Mouse (Mus musculus) liver, embryonic 14.5 days (tissue): ENCODE data around the gene BC016579. TPM values are rescaled to one million over a fixed set of nuclear protein-coding genes. Genes with fewer than 3 reads are reported as not detected.

ENCODE experiments used
- ATAC-seq: fragments of 200-750 bp; cut with Nextera tagmentation; 2 replicates; pipeline ENCODE4 v1.8.0; 2017; ENCODE audit warnings: moderate number of reproducible peaks, mild to moderate bottlenecking, moderate library complexity; ENCODE audit not compliant: insufficient read depth
- DNase-seq, 3 experiments: peaks; one replicate each; pipeline ENCODE4 v3.0.0-alpha.2; 2012 to 2013; ENCODE audit warnings: low read depth in 3 of 3, low spot score in 3 of 3
- H3K27ac ChIP-seq: fragments of 300-500 bp; sonication (generic); 2 replicates; pipeline ENCODE4 v1.5.1; 2014; ENCODE audit warnings: moderate library complexity, mild to moderate bottlenecking, control low read depth, inconsistent platforms
- H3K27me3 ChIP-seq: fragments of 300-500 bp; sonication (generic); 2 replicates; pipeline ENCODE4 v1.6.1; 2014; ENCODE audit warnings: mild to moderate bottlenecking, low read length, moderate library complexity; ENCODE audit not compliant: control insufficient read depth, insufficient read depth
- H3K36me3 ChIP-seq: fragments of 300-500 bp; sonication (generic); replicated peaks from 2 replicates; pipeline ENCODE4 v1.6.1; 2014; ENCODE audit warnings: low read depth; ENCODE audit not compliant: control insufficient read depth, insufficient read depth
- H3K4me1 ChIP-seq, 2 experiments: fragments of 200-500 bp in 1 of 2; fragments of 300-500 bp in 1 of 2; sonication (generic) in 1 of 2; replicated peaks; 2 replicates each; pipeline ENCODE4 v1.6.1; 2012 to 2014; ENCODE audit warnings: antibody characterized with exemption in 1 of 2, inconsistent platforms in 1 of 2, low read length in 1 of 2; ENCODE audit not compliant: control insufficient read depth in 2 of 2, insufficient read depth in 2 of 2
- H3K4me2 ChIP-seq: fragments of 300-500 bp; sonication (generic); 2 replicates; pipeline ENCODE4 v1.6.1; 2014; ENCODE audit warnings: low read depth, mild to moderate bottlenecking, control low read depth, moderate library complexity
- H3K4me3 ChIP-seq, 2 experiments: fragments of 200-500 bp in 1 of 2; fragments of 300-500 bp in 1 of 2; sonication (generic) in 1 of 2; 2 replicates each; pipeline ENCODE4 v1.5.1; 2012 to 2014; ENCODE audit warnings: low read depth in 2 of 2, low read length in 2 of 2, mild to moderate bottlenecking in 2 of 2, control low read depth in 1 of 2, inconsistent platforms in 1 of 2, moderate library complexity in 1 of 2; ENCODE audit not compliant: insufficient read depth in 1 of 2
- H3K9ac ChIP-seq: fragments of 300-500 bp; sonication (generic); replicated peaks from 2 replicates; pipeline ENCODE4 v1.6.1; 2014; ENCODE audit warnings: mild to moderate bottlenecking, control low read depth, moderate library complexity
- H3K9me3 ChIP-seq: fragments of 300-500 bp; sonication (generic); 2 replicates; pipeline ENCODE4 v1.6.1; 2016; ENCODE audit warnings: low read length, mixed read lengths; ENCODE audit not compliant: control insufficient read depth
- CTCF ChIP-seq: IDR thresholded peaks from 2 replicates; pipeline ENCODE4 v1.5.1; 2016; ENCODE audit warnings: antibody characterized with exemption, low read depth, control low read depth
- EP300 ChIP-seq: IDR thresholded peaks from 2 replicates; pipeline ENCODE4 v1.6.1; 2016; ENCODE audit warnings: antibody characterized with exemption, low read depth
- WGBS: fragments of 180-500 bp; shearing (Covaris S2); extraction: QIAGEN DNeasy Blood & Tissue Kit; methylation state at CpG from one replicate; pipeline ENCODE4 v1.1.7; 2014; ENCODE audit not compliant: insufficient replicate concordance; 5-methylcytosine and 5-hydroxymethylcytosine counted together
- polyA plus RNA-seq, 2 experiments: library from polyadenylated mRNA; depleted of rRNA in 1 of 2; stranded (reverse) in 1 of 2; unstranded in 1 of 2; fragments of >200 nt; fragmentation: Nextera tagmentation in 1 of 2; extraction: Ambion mirVana in 1 of 2; gene quantifications; 2 replicates each; pipeline versions ENCODE4 v1.2.1 to v1.2.3; 2012 to 2014

BC016579 gene
- polyA plus RNA-seq, 2 experiments, result 0.20 to 0.23 TPM

GRCm38 (mm10) chr16:45644380-45644779, 9.5 kb downstream of the BC016579 start:
- Histone ChIP-seq H3K9me3 (no peaks in the 10 kb centered on the region), H3K27me3 (no peaks in the 10 kb centered on the region), H3K27ac (no peak overlapping the region), H3K4me3 (no peak overlapping the region), H3K9ac (no peak overlapping the region), H3K36me3 (no peaks in the 10 kb centered on the region), H3K4me2 (no peak overlapping the region), H3K4me1 (no peaks in the 10 kb centered on the region; a peak in 1 of 4 replicates)
- no peak for DNase-seq
- no peak for TF ChIP-seq CTCF
- no peak for TF ChIP-seq EP300
- ATAC-seq, result 0 out of 2 replicates have a peak, but pooled peaks have one; percentile 48
- 26% methylated on average over 6 of the region's 6 CpGs for WGBS

- WGBS, result 54% methylated on average over 3 of the region's 3 CpGs
- DNase-seq (no peak), ATAC-seq (no peak)
- no peaks in the 10 kb centered on the region for H3K36me3 ChIP-seq
- no peaks in the 10 kb centered on the region; a peak in 1 of 4 replicates for H3K4me1 ChIP-seq
- H3K9me3 ChIP-seq, result no peaks in the 10 kb centered on the region
- no peaks in the 10 kb centered on the region for H3K27me3 ChIP-seq
- H3K4me3 ChIP-seq, result no peak overlapping the region
- H3K27ac ChIP-seq, result no peak overlapping the region
- no peak overlapping the region for H3K9ac ChIP-seq
- no peak for TF ChIP-seq EP300
- TF ChIP-seq CTCF, result no peak
- no peak overlapping the region for H3K4me2 ChIP-seq
Observed at GRCm38 (mm10) chr16:45643944-45644343, 9.9 kb downstream of the BC016579 start.

- no peak for DNase-seq
- no peak for TF ChIP-seq CTCF
- TF ChIP-seq EP300, result no peak
- Histone ChIP-seq H3K4me2 (no peak overlapping the region), H3K9me3 (no peaks in the 10 kb centered on the region), H3K4me3 (no peak overlapping the region), H3K27me3 (no peaks in the 10 kb centered on the region), H3K9ac (no peak overlapping the region), H3K36me3 (no peaks in the 10 kb centered on the region), H3K27ac (no peak overlapping the region), H3K4me1 (no peaks in the 10 kb centered on the region; a peak in 1 of 4 replicates)
- 54% methylated on average over 3 of the region's 3 CpGs for WGBS
- ATAC-seq, result no peak
Observed at GRCm38 (mm10) chr16:45641301-45641700, 12.6 kb downstream of the BC016579 start.

DNA sequence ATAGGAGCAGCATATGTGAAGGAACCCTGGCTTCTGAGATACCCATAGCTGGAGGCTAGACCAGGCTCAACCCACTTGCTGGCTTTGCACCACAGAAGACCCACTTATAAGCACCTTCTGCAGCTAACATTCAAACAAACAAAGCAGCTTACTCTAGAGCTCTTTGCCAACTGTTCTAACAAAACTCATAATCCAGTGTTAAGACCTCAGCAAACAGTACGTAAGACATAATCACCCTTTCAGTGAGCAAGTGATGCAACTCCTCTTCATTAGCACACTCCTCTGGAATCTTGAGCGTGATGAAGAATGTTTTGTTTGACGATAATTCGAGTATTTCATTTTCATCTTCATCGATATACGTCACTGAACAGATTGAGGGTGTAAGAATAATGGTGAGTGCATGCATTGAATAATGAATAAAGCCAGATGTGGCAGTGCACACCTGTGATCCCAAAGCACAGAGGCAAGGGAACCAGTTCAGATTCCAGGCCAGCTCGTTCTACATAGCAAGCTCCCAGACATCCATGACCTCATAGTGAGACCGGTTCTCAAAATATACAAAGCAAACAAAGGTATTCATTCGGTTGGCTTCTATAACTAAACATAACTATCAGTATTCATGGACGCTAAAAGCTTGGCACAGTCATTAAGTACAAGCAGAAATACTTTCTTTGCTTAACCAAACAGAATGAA, 13.7 kb downstream of the BC016579 start:
- no peak for DNase-seq

DNA sequence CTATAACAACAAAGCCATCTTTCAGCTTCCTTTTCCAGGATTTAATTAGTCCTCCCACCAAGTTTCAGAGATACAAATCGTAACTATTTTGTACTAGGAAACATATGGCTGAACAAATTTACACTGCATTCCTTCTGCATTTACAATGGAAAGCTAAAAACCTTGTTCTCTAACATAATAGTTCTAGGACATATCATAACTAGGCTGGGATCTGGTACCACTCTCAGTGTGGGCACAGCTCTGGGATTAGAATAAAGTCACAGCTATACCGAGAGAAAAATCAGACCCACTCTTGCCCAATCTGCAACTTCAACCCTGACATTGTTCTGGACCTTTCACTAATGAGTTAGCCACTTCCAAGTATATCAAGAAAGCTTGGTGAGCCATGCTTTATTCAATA, 18.0 kb downstream of the BC016579 start:
- TF ChIP-seq CTCF, result no peak
- no peak for TF ChIP-seq EP300
- Histone ChIP-seq H3K4me1 (no peaks in the 10 kb centered on the region), H3K9me3 (no peaks in the 10 kb centered on the region), H3K36me3 (no peaks in the 10 kb centered on the region), H3K4me2 (no peak overlapping the region), H3K27ac (no peak overlapping the region), H3K9ac (no peak overlapping the region), H3K4me3 (no peak overlapping the region), H3K27me3 (no peaks in the 10 kb centered on the region)
- WGBS, result 65% methylated on average over 2 of the region's 2 CpGs
- ATAC-seq (no peak), DNase-seq (no peak)

More for the DNA sequence above, 13.7 kb downstream of the BC016579 start:
- Histone ChIP-seq H3K36me3 (no peaks in the 10 kb centered on the region), H3K9ac (no peak overlapping the region), H3K4me2 (no peak overlapping the region), H3K27ac (no peak overlapping the region), H3K9me3 (no peaks in the 10 kb centered on the region), H3K4me1 (no peaks in the 10 kb centered on the region; a peak in 1 of 4 replicates), H3K27me3 (no peaks in the 10 kb centered on the region), H3K4me3 (no peak overlapping the region)
- 73% methylated on average over 10 of the region's 10 CpGs for WGBS
- no peak for TF ChIP-seq EP300
- no peak for TF ChIP-seq CTCF
- ATAC-seq, result no peak
